Mouse (Mus musculus) splenic B cell, adult 2 months (primary cell): ENCODE results near the gene Spem2.

Experiments
- DNase-seq: peaks from one replicate; pipeline ENCODE4 v3.0.0-alpha.2; 2011; ENCODE audit warnings: low read depth, low spot score
- H3K27me3 ChIP-seq: 2 replicates; pipeline ENCODE4 v1.6.1; 2012; ENCODE audit warnings: mild to moderate bottlenecking, low read length, moderate library complexity, mixed read lengths; ENCODE audit not compliant: control insufficient read depth, poor library complexity, insufficient read depth, severe bottlenecking
- H3K36me3 ChIP-seq: 2 replicates; pipeline ENCODE4 v1.6.1; 2012; ENCODE audit warnings: mild to moderate bottlenecking, low read length, moderate library complexity, mixed read lengths; ENCODE audit not compliant: control insufficient read depth, poor library complexity, insufficient read depth, severe bottlenecking

Spem2 gene

GRCm38 (mm10) chr11:69846198-69846680, 28.0 kb upstream of the Spem2 start, which contains the start of gene Plscr3:
Gene Plscr3, plus strand, starts transcription at chr11:69846376.
- Histone ChIP-seq H3K27me3 (no peaks in the 10 kb centered on the region), H3K36me3 (no peaks in the 10 kb centered on the region)
- peak; percentile 89 for DNase-seq

- Histone ChIP-seq H3K27me3 (no peaks in the 10 kb centered on the region), H3K36me3 (no peaks in the 10 kb centered on the region)
- no peak for DNase-seq
Measured at GRCm38 (mm10) chr11:69838714-69839104, 20.4 kb upstream of the Spem2 start.

- DNase-seq = peak; percentile 95
- no peaks in the 10 kb centered on the region for H3K36me3 ChIP-seq
- no peaks in the 10 kb centered on the region for H3K27me3 ChIP-seq
Measured at GRCm38 (mm10) chr11:69837952-69838713, 19.9 kb upstream of the Spem2 start, which contains the start of gene Tmem256. Gene Tmem256, plus strand, starts transcription at chr11:69838514.

GRCm38 (mm10) chr11:69837604-69837951, 19.3 kb upstream of the Spem2 start, which contains the start of gene Nlgn2:
Gene Nlgn2, minus strand, starts transcription at chr11:69837784.
- no peak for DNase-seq
- no peaks in the 10 kb centered on the region for H3K36me3 ChIP-seq
- H3K27me3 ChIP-seq = no peaks in the 10 kb centered on the region

- Histone ChIP-seq H3K36me3 (no peaks in the 10 kb centered on the region), H3K27me3 (no peaks in the 10 kb centered on the region)
- peak; percentile 18 for DNase-seq
Measured at GRCm38 (mm10) chr11:69836703-69837576, 18.7 kb upstream of the Spem2 start.

- Histone ChIP-seq H3K27me3 (no peaks in the 10 kb centered on the region), H3K36me3 (no peaks in the 10 kb centered on the region)
- peak; percentile 18 for DNase-seq
Measured at GRCm38 (mm10) chr11:69835966-69836335, 17.7 kb upstream of the Spem2 start.

- no peaks in the 10 kb centered on the region for H3K36me3 ChIP-seq
- DNase-seq = no peak
- no peaks in the 10 kb centered on the region for H3K27me3 ChIP-seq
Measured at GRCm38 (mm10) chr11:69835326-69835965, 17.2 kb upstream of the Spem2 start.

GRCm38 (mm10) chr11:69834001-69834549, 15.8 kb upstream of the Spem2 start:
- H3K36me3 ChIP-seq = no peaks in the 10 kb centered on the region
- no peaks in the 10 kb centered on the region for H3K27me3 ChIP-seq
- peak; percentile 67 for DNase-seq

GRCm38 (mm10) chr11:69833554-69833953, 15.3 kb upstream of the Spem2 start:
- Histone ChIP-seq H3K27me3 (no peaks in the 10 kb centered on the region), H3K36me3 (no peaks in the 10 kb centered on the region)
- DNase-seq = no peak

GRCm38 (mm10) chr11:69828832-69829231, 10.6 kb upstream of the Spem2 start:
- no peak for DNase-seq
- Histone ChIP-seq H3K27me3 (no peaks in the 10 kb centered on the region), H3K36me3 (no peaks in the 10 kb centered on the region)

GRCm38 (mm10) chr11:69823456-69823855, 5.2 kb upstream of the Spem2 start:
- H3K27me3 ChIP-seq = no peaks in the 10 kb centered on the region
- no peaks in the 10 kb centered on the region for H3K36me3 ChIP-seq
- no peak for DNase-seq

GRCm38 (mm10) chr11:69822080-69822479, 3.8 kb upstream of the Spem2 start, which contains the start of gene Spem1:
Gene Spem1, minus strand, starts transcription at chr11:69822180.
- Histone ChIP-seq H3K27me3 (no peaks in the 10 kb centered on the region), H3K36me3 (no peaks in the 10 kb centered on the region)
- DNase-seq = no peak

GRCm38 (mm10) chr11:69818871-69819270, 606 bp upstream of the Spem2 start:
- H3K36me3 ChIP-seq = no peaks in the 10 kb centered on the region
- DNase-seq = no peak
- no peaks in the 10 kb centered on the region for H3K27me3 ChIP-seq

GRCm38 (mm10) chr11:69816520-69816919, 1.7 kb downstream of the Spem2 start:
- no peaks in the 10 kb centered on the region for H3K36me3 ChIP-seq
- no peak for DNase-seq
- no peaks in the 10 kb centered on the region for H3K27me3 ChIP-seq
